Mouse (Mus musculus): ENCODE results near the gene Grm1. TPM values are rescaled to one million over a fixed set of nuclear protein-coding genes. Genes with fewer than 3 reads are reported as not detected.

Grm1 gene
- total and polyA plus RNA-seq, 3 experiments: 0.66 TPM; not detected in 2

- DNase-seq (ENCODE audit: low spot score): no peak
- no peaks in the 10 kb centered on the region; the same call in 1 of the 2 replicates for H3K4me1 ChIP-seq (ENCODE audit: insufficient read depth, low read depth, low read length)
- ATAC-seq (ENCODE audit: extremely low read depth, insufficient number of reproducible peaks, low FRiP score, poor library complexity, severe bottlenecking): no peak
- no peak overlapping the region for H3K4me3 ChIP-seq (ENCODE audit: low read depth, low read length)
- no peak for TF ChIP-seq TAL1 (conservative IDR thresholded peaks at IDR 0.05; ENCODE audit: low read depth, low read length)
- no peak for TF ChIP-seq CTCF (IDR thresholded peaks at IDR 0.05; ENCODE audit: low read depth, low read length)
- no peak for TF ChIP-seq GATA2 (IDR thresholded peaks at IDR 0.05; ENCODE audit: borderline replicate concordance, low read depth, low read length)
- TF ChIP-seq POLR2AphosphoS5 (IDR thresholded peaks at IDR 0.05; ENCODE audit: insufficient replicate concordance, low read depth, low read length): no peak
- no peak for TF ChIP-seq GATA1 (IDR thresholded peaks at IDR 0.05; ENCODE audit: borderline replicate concordance, low read length)
- H3K27me3 ChIP-seq (ENCODE audit: insufficient read depth, low read length): no peaks in the 10 kb centered on the region; the same call in 1 of the 2 replicates
- H3K36me3 ChIP-seq (replicated peaks): no peaks in the 10 kb centered on the region
- no peaks in the 10 kb centered on the region for H3K9me3 ChIP-seq (replicated peaks)
Measured at GRCm38 (mm10) chr10:10688907-10689667, 393.1 kb downstream of the Grm1 start.

DNA sequence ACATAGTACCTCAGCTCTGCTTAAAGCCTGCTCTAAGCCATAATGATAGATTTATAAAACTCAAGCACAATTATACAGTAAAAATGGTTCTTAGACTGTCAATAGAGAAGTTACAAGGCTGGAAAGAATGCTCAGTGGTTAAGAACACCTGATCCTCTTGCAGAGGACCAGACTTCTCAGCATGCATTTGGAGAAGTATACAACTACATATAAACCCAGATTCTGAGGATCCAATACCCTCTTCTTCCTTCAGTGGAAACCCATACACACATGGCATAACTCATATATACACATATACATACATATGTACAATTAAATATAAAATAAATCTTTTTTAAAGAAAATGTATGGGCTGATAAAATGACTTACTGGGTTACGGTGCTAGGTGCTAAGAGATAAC, 401.1 kb downstream of the Grm1 start, which contains the start of gene Gm10944:
TSS of gene Gm10944 (plus strand) at position 301 of the 400 bp plus-strand sequence.
- Histone ChIP-seq H3K9me3 (replicated peaks) (no peaks in the 10 kb centered on the region), H3K4me3 (ENCODE audit: low read depth, low read length) (no peak within 1 kb of the TSS), H3K36me3 (replicated peaks) (no peaks in the 10 kb centered on the region), H3K27me3 (ENCODE audit: insufficient read depth, low read length) (no peaks in the 10 kb centered on the region), H3K4me1 (ENCODE audit: insufficient read depth, low read depth, low read length) (no peaks in the 10 kb centered on the region)
- ATAC-seq (ENCODE audit: extremely low read depth, insufficient number of reproducible peaks, low FRiP score, poor library complexity, severe bottlenecking) (no peak), DNase-seq (ENCODE audit: low spot score) (no peak)
- TF ChIP-seq CTCF (IDR thresholded peaks at IDR 0.05; ENCODE audit: low read depth, low read length): no peak
- no peak for TF ChIP-seq GATA2 (IDR thresholded peaks at IDR 0.05; ENCODE audit: borderline replicate concordance, low read depth, low read length)
- no peak for TF ChIP-seq TAL1 (conservative IDR thresholded peaks at IDR 0.05; ENCODE audit: low read depth, low read length)
- TF ChIP-seq POLR2AphosphoS5 (IDR thresholded peaks at IDR 0.05; ENCODE audit: insufficient replicate concordance, low read depth, low read length): no peak
- TF ChIP-seq GATA1 (IDR thresholded peaks at IDR 0.05; ENCODE audit: borderline replicate concordance, low read length): no peak

DNA sequence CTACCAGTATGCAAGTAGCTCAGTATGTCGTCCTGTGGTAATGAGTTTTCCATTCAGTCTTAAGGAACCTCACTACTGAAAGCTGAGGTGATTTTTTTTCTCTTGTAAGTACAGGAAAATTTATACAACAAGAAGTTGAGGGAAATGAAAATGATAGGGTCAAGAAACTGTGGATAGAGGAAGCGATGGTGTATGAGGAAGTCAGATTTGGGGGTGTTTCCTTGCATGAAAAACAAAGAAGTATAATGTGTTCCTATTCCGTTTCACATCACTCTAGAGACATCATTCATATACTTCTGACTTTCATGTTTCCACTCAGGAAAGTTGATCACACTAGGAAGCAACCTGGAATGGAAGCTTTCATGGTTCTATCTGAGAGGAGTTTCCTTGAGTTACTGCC, 422.2 kb downstream of the Grm1 start:
- TF ChIP-seq GATA2 (IDR thresholded peaks at IDR 0.05; ENCODE audit: borderline replicate concordance, low read depth, low read length) (no peak), TAL1 (conservative IDR thresholded peaks at IDR 0.05; ENCODE audit: low read depth, low read length) (no peak), GATA1 (IDR thresholded peaks at IDR 0.05; ENCODE audit: borderline replicate concordance, low read length) (no peak), POLR2AphosphoS5 (IDR thresholded peaks at IDR 0.05; ENCODE audit: insufficient replicate concordance, low read depth, low read length) (no peak), CTCF (IDR thresholded peaks at IDR 0.05; ENCODE audit: low read depth, low read length) (no peak)
- DNase-seq (ENCODE audit: low spot score): no peak
- no peak for ATAC-seq (ENCODE audit: extremely low read depth, insufficient number of reproducible peaks, low FRiP score, poor library complexity, severe bottlenecking)

DNA sequence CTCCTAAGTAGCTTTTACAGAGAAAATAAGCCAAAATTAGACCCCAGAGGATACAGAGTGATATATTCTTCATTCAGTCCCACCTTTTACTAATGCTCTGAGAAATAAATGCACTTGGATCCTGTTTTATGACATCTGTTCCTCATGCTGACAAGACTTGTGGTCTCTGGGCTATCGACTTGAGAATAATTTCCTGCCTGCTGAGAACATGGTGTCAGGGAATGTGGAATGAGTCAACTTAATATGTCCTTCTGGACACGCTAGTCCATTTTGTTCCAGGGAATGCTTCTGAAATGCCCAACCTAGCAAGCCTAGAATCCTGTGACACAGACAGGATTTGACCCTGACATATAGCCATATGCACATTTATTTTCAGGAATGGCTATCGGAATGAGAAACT, 423.0 kb downstream of the Grm1 start:
- Histone ChIP-seq H3K4me1 (ENCODE audit: insufficient read depth, low read depth, low read length) (no peaks in the 10 kb centered on the region), H3K27me3 (ENCODE audit: insufficient read depth, low read length) (no peaks in the 10 kb centered on the region), H3K4me3 (ENCODE audit: low read depth, low read length) (no peak overlapping the region), H3K36me3 (replicated peaks) (no peaks in the 10 kb centered on the region), H3K9me3 (replicated peaks) (no peaks in the 10 kb centered on the region)
- no peak for ATAC-seq (ENCODE audit: extremely low read depth, insufficient number of reproducible peaks, low FRiP score, poor library complexity, severe bottlenecking)
- DNase-seq (ENCODE audit: low spot score): no peak
- TF ChIP-seq CTCF (IDR thresholded peaks at IDR 0.05; ENCODE audit: low read depth, low read length): no peak
- no peak for TF ChIP-seq GATA2 (IDR thresholded peaks at IDR 0.05; ENCODE audit: borderline replicate concordance, low read depth, low read length)

More for the DNA sequence above, 422.2 kb downstream of the Grm1 start:
- Histone ChIP-seq H3K4me1 (ENCODE audit: insufficient read depth, low read depth, low read length) (no peaks in the 10 kb centered on the region), H3K9me3 (replicated peaks) (no peaks in the 10 kb centered on the region), H3K27me3 (ENCODE audit: insufficient read depth, low read length) (no peaks in the 10 kb centered on the region), H3K4me3 (ENCODE audit: low read depth, low read length) (no peak overlapping the region), H3K36me3 (replicated peaks) (no peaks in the 10 kb centered on the region)

DNA sequence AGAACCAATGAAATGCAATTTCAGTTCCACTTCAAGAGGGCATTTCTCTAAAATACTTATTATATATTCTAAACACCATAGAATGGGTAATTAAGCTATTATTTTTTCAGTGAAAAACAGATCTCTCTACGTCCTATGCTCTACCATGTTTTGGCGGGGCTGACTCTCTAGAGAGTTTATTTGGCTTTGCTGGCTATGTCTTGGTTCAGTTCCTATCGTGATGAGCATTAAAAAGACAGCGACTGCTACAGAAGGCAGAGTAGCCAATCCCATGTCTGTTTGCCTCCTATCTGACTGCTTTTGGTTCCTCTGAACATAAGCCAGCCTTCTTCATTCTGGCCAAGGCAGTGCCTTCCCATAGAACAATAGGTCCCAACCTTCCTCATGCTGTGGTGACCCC, 425.5 kb downstream of the Grm1 start:
- ATAC-seq (ENCODE audit: extremely low read depth, insufficient number of reproducible peaks, low FRiP score, poor library complexity, severe bottlenecking) (no peak), DNase-seq (ENCODE audit: low spot score) (no peak)
- H3K36me3 ChIP-seq (replicated peaks): no peaks in the 10 kb centered on the region
- TF ChIP-seq POLR2AphosphoS5 (IDR thresholded peaks at IDR 0.05; ENCODE audit: insufficient replicate concordance, low read depth, low read length) (no peak), TAL1 (conservative IDR thresholded peaks at IDR 0.05; ENCODE audit: low read depth, low read length) (no peak), CTCF (IDR thresholded peaks at IDR 0.05; ENCODE audit: low read depth, low read length) (no peak), GATA2 (IDR thresholded peaks at IDR 0.05; ENCODE audit: borderline replicate concordance, low read depth, low read length) (no peak), GATA1 (IDR thresholded peaks at IDR 0.05; ENCODE audit: borderline replicate concordance, low read length) (no peak)
- no peaks in the 10 kb centered on the region for H3K4me1 ChIP-seq (ENCODE audit: insufficient read depth, low read depth, low read length)
- H3K4me3 ChIP-seq (ENCODE audit: low read depth, low read length): no peak overlapping the region
- no peaks in the 10 kb centered on the region for H3K9me3 ChIP-seq (replicated peaks)
- H3K27me3 ChIP-seq (ENCODE audit: insufficient read depth, low read length): peaks cover 5% of the 10 kb centered on the region; the same call in 1 of the 2 replicates

DNA sequence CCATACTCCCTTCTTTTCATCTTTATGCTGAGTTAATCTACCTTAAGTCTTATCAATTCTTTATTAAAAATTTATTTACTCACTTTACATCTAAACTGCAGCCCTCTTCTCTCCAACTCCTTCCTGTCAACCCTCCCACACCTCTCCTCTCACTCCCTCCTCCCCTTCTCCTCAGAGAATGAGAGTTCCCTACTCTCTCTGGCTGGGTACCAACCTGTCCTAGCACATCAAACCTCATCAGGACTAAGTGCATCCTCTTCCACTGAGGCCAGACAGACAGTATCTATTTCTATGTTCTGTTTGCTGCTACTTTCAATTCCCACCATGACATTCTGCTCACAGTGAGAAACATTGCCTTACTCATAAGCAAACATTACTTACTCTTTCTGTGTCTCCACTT, 426.2 kb downstream of the Grm1 start:
- no peak for DNase-seq (ENCODE audit: low spot score)
- Histone ChIP-seq H3K9me3 (replicated peaks) (no peaks in the 10 kb centered on the region), H3K4me1 (ENCODE audit: insufficient read depth, low read depth, low read length) (no peaks in the 10 kb centered on the region), H3K4me3 (ENCODE audit: low read depth, low read length) (no peak overlapping the region), H3K27me3 (ENCODE audit: insufficient read depth, low read length) (peaks cover 5% of the 10 kb centered on the region; the same call in 1 of the 2 replicates), H3K36me3 (replicated peaks) (no peaks in the 10 kb centered on the region)
- TF ChIP-seq GATA1 (IDR thresholded peaks at IDR 0.05; ENCODE audit: borderline replicate concordance, low read length) (no peak), TAL1 (conservative IDR thresholded peaks at IDR 0.05; ENCODE audit: low read depth, low read length) (no peak), POLR2AphosphoS5 (IDR thresholded peaks at IDR 0.05; ENCODE audit: insufficient replicate concordance, low read depth, low read length) (no peak), GATA2 (IDR thresholded peaks at IDR 0.05; ENCODE audit: borderline replicate concordance, low read depth, low read length) (no peak), CTCF (IDR thresholded peaks at IDR 0.05; ENCODE audit: low read depth, low read length) (no peak)
- ATAC-seq (ENCODE audit: extremely low read depth, insufficient number of reproducible peaks, low FRiP score, poor library complexity, severe bottlenecking): no peak

Other genes with a start within 250 kb of the Grm1 start
- 45.5 and 49.6 TPM in 2 replicates for gene Shprh, start 67.1 kb upstream of the Grm1 start, total RNA-seq (2014; fragmentation: Nextera tagmentation)
- gene Shprh, start 67.1 kb upstream of the Grm1 start, total RNA-seq (2017): 39.4 and 39.7 TPM in 2 replicates
- 3.6 and 5.4 TPM in 2 replicates for gene Shprh, start 67.1 kb upstream of the Grm1 start, polyA plus RNA-seq (2012)
- gene Fbxo30, start 199.0 kb upstream of the Grm1 start, total RNA-seq (2014; fragmentation: Nextera tagmentation): 37.2 and 55.6 TPM in 2 replicates
- gene Fbxo30, start 199.0 kb upstream of the Grm1 start, total RNA-seq (2017): 22.0 and 26.9 TPM in 2 replicates
- 2.7 and 3.0 TPM in 2 replicates for gene Fbxo30, start 199.0 kb upstream of the Grm1 start, polyA plus RNA-seq (2012)